ENCODE assay signal across 8 mouse cellular contexts in the genomic region with DNA sequence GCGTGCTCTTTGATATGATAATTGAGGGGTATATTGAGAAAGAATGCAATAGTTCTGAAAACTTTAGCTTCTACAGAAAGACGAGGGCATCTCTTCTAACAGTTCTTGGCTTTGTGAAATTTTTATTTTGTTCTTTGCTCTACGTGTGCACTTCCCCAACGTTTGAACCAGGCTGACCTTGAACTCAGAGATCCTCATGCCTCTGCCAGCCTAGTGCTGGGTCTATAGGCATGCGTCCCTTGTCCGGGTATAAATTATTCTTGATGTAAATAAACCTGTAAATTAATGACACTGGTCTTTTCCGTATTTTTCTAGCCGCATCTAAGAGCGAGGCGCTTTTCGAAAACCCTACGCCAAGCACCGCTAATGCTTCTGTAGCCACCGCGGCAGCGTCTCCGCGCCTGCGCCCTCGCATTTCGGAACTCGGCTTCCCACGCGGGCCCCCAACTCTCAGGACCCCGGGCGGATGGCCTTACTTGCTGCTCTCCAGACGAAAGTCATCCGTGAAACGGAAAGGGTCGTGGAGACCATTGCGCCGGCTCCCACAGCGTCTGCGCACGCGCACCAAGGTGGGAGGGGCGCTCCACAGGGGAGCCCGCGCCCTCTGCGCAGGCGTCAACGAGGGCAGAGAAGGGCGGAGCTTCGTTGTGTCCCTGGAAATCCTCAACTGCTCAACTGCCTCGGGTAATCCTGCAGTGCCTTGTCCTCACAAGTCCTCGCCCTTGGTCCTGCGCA. TPM values are rescaled to one million over a fixed set of nuclear protein-coding genes. Genes with fewer than 3 reads are reported as not detected.
DNase-seq lines count a peak whose midpoint lies in the region; ATAC-seq and TF ChIP-seq lines count a peak whose summit lies in the region.

A gene (minus strand): TSS at position 587 of the 735 bp plus-strand sequence.

- intact Hi-C loops in gastrocnemius, adult 2 months (cut with DNase I), result loop anchor here (5.0 kb wide), 2 partner anchors 83 to 98 kb away; a partner anchor contains a TSS
- intact Hi-C loops in left cerebral cortex, adult 2 months (cut with DNase I), result loop anchor here (1.0 to 5.0 kb wide), 2 partner anchors 83 to 99 kb away; a partner anchor contains a TSS

- TF ChIP-seq CTCF in gastrocnemius, adult 2 months (IDR thresholded peaks at IDR 0.05), result no peak
- TF ChIP-seq CTCF in hindbrain, postnatal 0 days (IDR thresholded peaks at IDR 0.05; ENCODE audit: low read depth), result no peak
- TF ChIP-seq CTCF in left cerebral cortex, adult 2 months (IDR thresholded peaks at IDR 0.05), result no peak

- H3K9ac ChIP-seq in hindbrain, postnatal 0 days (replicated peaks; ENCODE audit: low read length), result peak within 1 kb of the TSS; percentile 70

- peak within 1 kb of the TSS; percentile 97 for H3K27ac ChIP-seq in gastrocnemius, adult 2 months
- peak within 1 kb of the TSS; percentile 87 for H3K27ac ChIP-seq in hindbrain, postnatal 0 days
- peak within 1 kb of the TSS; percentile 84 for H3K27ac ChIP-seq in left cerebral cortex, adult 2 months

- WGBS in hindbrain, postnatal 0 days, result 1% methylated on average over 47 of the region's 47 CpGs

- no peaks in the 10 kb centered on the region for H3K9me3 ChIP-seq in hindbrain, postnatal 0 days (ENCODE audit: low read length)

- no peaks in the 10 kb centered on the region for H3K4me1 ChIP-seq in hindbrain, postnatal 0 days (ENCODE audit: insufficient read depth, low read length)

- H3K27me3 ChIP-seq in hindbrain, postnatal 0 days (ENCODE audit: insufficient read depth, low read length), result no peaks in the 10 kb centered on the region

- DNase-seq in ZHBTc4 (ENCODE audit: low read depth, low spot score), result peak; percentile 93
- peak; percentile 95 for DNase-seq in gastrocnemius, adult 2 months
- DNase-seq in hindbrain, postnatal 0 days (ENCODE audit: low spot score), result peak; percentile 96
- DNase-seq in left cerebral cortex, adult 2 months (ENCODE audit: extremely low spot score in 1 of 2, low spot score in 2 of 2), result peak; percentile 89 to 93
- DNase-seq in right cerebral cortex, adult 2 months (ENCODE audit: low spot score in 2 of 2), result peak; percentile 89 to 92
- peak; percentile 90 for DNase-seq in urinary bladder, postnatal 14 days (ENCODE audit: low spot score)

- H3K4me3 ChIP-seq in gastrocnemius, adult 2 months, result peak within 1 kb of the TSS; percentile 76
- peak within 1 kb of the TSS; percentile 69 for H3K4me3 ChIP-seq in hindbrain, postnatal 0 days (ENCODE audit: low read length)
- peak within 1 kb of the TSS; percentile 83 for H3K4me3 ChIP-seq in left cerebral cortex, adult 2 months

- peak; percentile 96 for ATAC-seq in common myeloid progenitor, adult 5-6 weeks (replicated peaks; ENCODE audit: low read depth, poor library complexity, severe bottlenecking)
- ATAC-seq in hindbrain, postnatal 0 days, result peak; percentile 97
- peak; percentile 95 for ATAC-seq in megakaryocyte, adult 5-6 weeks (ENCODE audit: poor library complexity, severe bottlenecking)

- no peaks in the 10 kb centered on the region for H3K36me3 ChIP-seq in hindbrain, postnatal 0 days (ENCODE audit: insufficient read depth, low read length)

- H3K4me2 ChIP-seq in hindbrain, postnatal 0 days (ENCODE audit: low read depth, low read length), result peak within 1 kb of the TSS; percentile 70

RNA-seq across cellular contexts. Expression of the gene that starts here (rescaled TPM):
- 17.9 and 20.4 TPM in 2 replicates for total RNA-seq in common myeloid progenitor, adult 5-6 weeks (2017)
- 10 to 100 TPM; 33.1 to 56.3 TPM for total RNA-seq in gastrocnemius, adult 2 months (2021)
- 33.5 and 46.9 TPM in 2 replicates for total RNA-seq in hindbrain, postnatal 0 days (2014; rRNA removed)
- polyA plus RNA-seq in hindbrain, postnatal 0 days (2015; fragmentation: Nextera tagmentation; extraction: Ambion mirVana), result 105 and 111 TPM in 2 replicates
- 10 to 100 TPM; 42.6 to 46.8 TPM for total RNA-seq in left cerebral cortex, adult 2 months (2021)
- 17.3 and 20.7 TPM in 2 replicates for total RNA-seq in megakaryocyte, adult 5-6 weeks (2015)
- total RNA-seq in megakaryocyte, adult 5-6 weeks (2017), result 4.4 and 4.9 TPM in 2 replicates

Comparison
In these comparisons a context has a peak if more than half of its experiments do, and no peak if none do; other contexts are left out.
1. Peak in every context shown above with its lines: DNase-seq, ATAC-seq, H3K4me3 ChIP-seq and H3K27ac ChIP-seq.